In genomic region chr14:99045378-99046030, GRCm38 (mm10) we compare ENCODE assay signal across 8 mouse cellular contexts. TPM values are rescaled to one million over a fixed set of nuclear protein-coding genes. Genes with fewer than 3 reads are reported as not detected.
DNase-seq lines count a peak whose midpoint lies in the region; ATAC-seq and TF ChIP-seq lines count a peak whose summit lies in the region.

No protein-coding gene starts in this region.

- H3K4me3 ChIP-seq in heart, embryonic 14.5 days (ENCODE audit: control insufficient read depth in 1 of 2, insufficient read depth in 1 of 2, low read depth in 1 of 2, low read length in 2 of 2), result peak overlapping the region; percentile 97 to 99
- peak overlapping the region; percentile 90 for H3K4me3 ChIP-seq in liver, adult 2 months (ENCODE audit: insufficient read depth, low read depth, low read length)

- no peak; the same call in 1 of the 2 replicates for TF ChIP-seq POLR2A in liver, adult 2 months (IDR thresholded peaks at IDR 0.05; ENCODE audit: extremely low read depth, insufficient read depth, low read length)

- H3K27me3 ChIP-seq in heart, embryonic 14.5 days (ENCODE audit: control insufficient read depth, insufficient read depth, low read length), result no peaks in the 10 kb centered on the region
- H3K27me3 ChIP-seq in liver, adult 2 months (ENCODE audit: control insufficient read depth, insufficient read depth, low read length), result no peaks in the 10 kb centered on the region

- H3K4me2 ChIP-seq in heart, embryonic 14.5 days (ENCODE audit: low read length), result peak overlapping the region; percentile 70

- TF ChIP-seq CTCF in liver, adult 2 months (IDR thresholded peaks at IDR 0.05; ENCODE audit: low read depth, low read length), result no peak

- H3K36me3 ChIP-seq in heart, embryonic 14.5 days (ENCODE audit: control insufficient read depth, insufficient read depth, low read length), result peaks cover 14% of the 10 kb centered on the region
- no peaks in the 10 kb centered on the region for H3K36me3 ChIP-seq in liver, adult 2 months (ENCODE audit: control insufficient read depth, insufficient read depth, low read length)

- no peaks in the 10 kb centered on the region for H3K9me3 ChIP-seq in heart, embryonic 14.5 days (ENCODE audit: control insufficient read depth, low read length)

- peak; percentile 7 for ATAC-seq in heart, embryonic 14.5 days (ENCODE audit: insufficient number of reproducible peaks, insufficient read depth, low FRiP score, low read depth)

- H3K4me1 ChIP-seq in heart, embryonic 14.5 days (ENCODE audit: control insufficient read depth in 2 of 2, insufficient read depth in 2 of 2, low read length in 2 of 2), result peaks cover 14 to 32% of the 10 kb centered on the region in 2 experiments
- no peaks in the 10 kb centered on the region; the same call in 1 of the 2 replicates for H3K4me1 ChIP-seq in liver, adult 2 months (ENCODE audit: control insufficient read depth, insufficient read depth, low read length)

- under 1% methylated on average over 63 of the region's 70 CpGs for WGBS in heart, embryonic 14.5 days
- 1% methylated on average over 69 of the region's 70 CpGs for WGBS in liver, adult 2 months

- peak overlapping the region; percentile 98 for H3K9ac ChIP-seq in heart, embryonic 14.5 days (ENCODE audit: low read length)
- peak overlapping the region; percentile 91 for H3K9ac ChIP-seq in liver, adult 2 months (ENCODE audit: low read depth, low read length)

- H3K79me2 ChIP-seq in liver, adult 2 months (ENCODE audit: control insufficient read depth, insufficient read depth, low read length), result peaks cover 12% of the 10 kb centered on the region

- peak; percentile 5 for DNase-seq in ovary, adult 18-20 months (ENCODE audit: low spot score)
- DNase-seq in ovary, postnatal 10 days (ENCODE audit: low spot score), result no peak
- DNase-seq in ZHBTc4 (ENCODE audit: low read depth, low spot score), result peak; percentile 64
- peak; percentile 13 for DNase-seq in liver, adult 2 months (ENCODE audit: extremely low read depth, low read depth, low spot score)
- peak; percentile 47 for DNase-seq in neural tube, embryonic 10.5 days (ENCODE audit: extremely low spot score, low spot score)
- no peak for DNase-seq in frontal cortex, postnatal 14 days (ENCODE audit: low spot score in 2 of 2)
- no peak for DNase-seq in retina, postnatal 1 day

- peak overlapping the region; percentile 82 to 94 for H3K27ac ChIP-seq in heart, embryonic 14.5 days (replicated peaks in 1 of 2; ENCODE audit: control insufficient read depth in 1 of 2, insufficient read depth in 1 of 2, low read depth in 2 of 2, low read length in 2 of 2)
- H3K27ac ChIP-seq in liver, adult 2 months (replicated peaks; ENCODE audit: insufficient read depth, low read depth, low read length), result peak overlapping the region; percentile 41

RNA-seq across cellular contexts. Expression of gene Mzt1, which starts 0.4 kb away (rescaled TPM):
- 93.8 and 94.1 TPM in 2 replicates for polyA plus RNA-seq in heart, embryonic 14.5 days (2014; fragmentation: Nextera tagmentation; extraction: Ambion mirVana)
- 14.1 and 15.7 TPM in 2 replicates for total RNA-seq in liver, adult 2 months (2014; rRNA removed)
- polyA plus RNA-seq in liver, adult 2 months (2012; rRNA removed), result 4.5 and 4.9 TPM in 2 replicates

RNA-seq across cellular contexts. Expression of gene Bora, which starts 0.5 kb away (rescaled TPM):
- 37.5 and 38.9 TPM in 2 replicates for polyA plus RNA-seq in heart, embryonic 14.5 days (2014; fragmentation: Nextera tagmentation; extraction: Ambion mirVana)
- total RNA-seq in liver, adult 2 months (2014; rRNA removed), result 0.55 and 0.67 TPM in 2 replicates
- 0.25 and 0.28 TPM in 2 replicates for polyA plus RNA-seq in liver, adult 2 months (2012; rRNA removed)

RNA-seq across cellular contexts. Expression of gene Rpl36a-ps1, which starts 51.4 kb away (rescaled TPM):
- polyA plus RNA-seq in heart, embryonic 14.5 days (2014; fragmentation: Nextera tagmentation; extraction: Ambion mirVana), result 1.3 and 1.6 TPM in 2 replicates
- total RNA-seq in liver, adult 2 months (2014; rRNA removed), result 0.60 and 1.1 TPM in 2 replicates
- polyA plus RNA-seq in liver, adult 2 months (2012; rRNA removed), result not detected in 2 replicates

RNA-seq across cellular contexts. Expression of gene Pibf1, which starts 53.7 kb away (rescaled TPM):
- polyA plus RNA-seq in heart, embryonic 14.5 days (2014; fragmentation: Nextera tagmentation; extraction: Ambion mirVana), result 13.9 and 17.0 TPM in 2 replicates
- total RNA-seq in liver, adult 2 months (2014; rRNA removed), result 6.4 and 8.3 TPM in 2 replicates
- polyA plus RNA-seq in liver, adult 2 months (2012; rRNA removed), result 0.70 and 0.97 TPM in 2 replicates

RNA-seq across cellular contexts. Expression of gene Dis3, which starts 54.1 kb away (rescaled TPM):
- polyA plus RNA-seq in heart, embryonic 14.5 days (2014; fragmentation: Nextera tagmentation; extraction: Ambion mirVana), result 23.8 and 27.5 TPM in 2 replicates
- total RNA-seq in liver, adult 2 months (2014; rRNA removed), result 7.3 and 7.8 TPM in 2 replicates
- polyA plus RNA-seq in liver, adult 2 months (2012; rRNA removed), result 2.0 and 2.5 TPM in 2 replicates

Comparison
In these comparisons a context has a peak if more than half of its experiments do, and no peak if none do; other contexts are left out.
1. DNase-seq: peak in ovary, adult 18-20 months (single experiment), ZHBTc4 (single experiment), liver, adult 2 months (single experiment) and neural tube, embryonic 10.5 days (single experiment); none in ovary, postnatal 10 days (single experiment), frontal cortex, postnatal 14 days (0 of 2) and retina, postnatal 1 day (single experiment).
2. RNA of gene Mzt1, which starts 0.4 kb away (polyA plus RNA-seq): 93.8 to 94.1 TPM in heart, embryonic 14.5 days; 4.5 to 4.9 TPM in liver, adult 2 months; every median in the first group is over 10 times any median in the second.
3. RNA of gene Bora, which starts 0.5 kb away (polyA plus RNA-seq): 37.5 to 38.9 TPM in heart, embryonic 14.5 days; 0.25 to 0.28 TPM in liver, adult 2 months; every median in the first group is over 10 times any median in the second.